Mouse (Mus musculus) G1E (cell line): ENCODE results near the gene Fgd2. TPM values are rescaled to one million over a fixed set of nuclear protein-coding genes. Genes with fewer than 3 reads are reported as not detected.

Experiments used
- ATAC-seq: 2 replicates; pipeline ENCODE4 v1.8.0; 2016; ENCODE audit warnings: mild to moderate bottlenecking; ENCODE audit not compliant: insufficient number of reproducible peaks, poor library complexity, low FRiP score, severe bottlenecking; ENCODE audit errors: extremely low read depth
- DNase-seq: peaks from one replicate; pipeline ENCODE4 v3.0.0; 2012; ENCODE audit warnings: low spot score
- H3K27me3 ChIP-seq: 2 replicates; pipeline ENCODE4 v1.6.1; 2012; ENCODE audit warnings: mild to moderate bottlenecking, low read length, inconsistent platforms; ENCODE audit not compliant: insufficient read depth
- H3K36me3 ChIP-seq: replicated peaks from 2 replicates; pipeline ENCODE3; 2012; ENCODE audit warnings: mild to moderate bottlenecking, inconsistent platforms
- H3K4me1 ChIP-seq: 2 replicates; pipeline ENCODE4 v1.6.1; 2012; ENCODE audit warnings: low read depth, low read length, inconsistent platforms, mixed read lengths; ENCODE audit not compliant: insufficient read depth
- H3K4me3 ChIP-seq: 2 replicates; pipeline ENCODE4 v1.5.1; 2012; ENCODE audit warnings: low read depth, mild to moderate bottlenecking, inconsistent platforms, low read length, moderate library complexity, mixed read lengths
- H3K9me3 ChIP-seq: replicated peaks from 2 replicates; pipeline ENCODE4 v1.6.1; 2012; ENCODE audit warnings: inconsistent platforms
- CTCF ChIP-seq: IDR thresholded peaks from 2 replicates; pipeline ENCODE4 v1.5.1; 2012; ENCODE audit warnings: low read depth, low read length, inconsistent platforms, mixed read lengths
- GATA1 ChIP-seq: IDR thresholded peaks from 2 replicates; pipeline ENCODE4 v1.6.1; 2012; ENCODE audit warnings: borderline replicate concordance, low read length, inconsistent platforms, mixed read lengths
- GATA2 ChIP-seq: IDR thresholded peaks from 2 replicates; pipeline ENCODE4 v1.6.1; 2012; ENCODE audit warnings: low read depth, low read length, inconsistent platforms, borderline replicate concordance
- POLR2AphosphoS5 ChIP-seq: IDR thresholded peaks from 2 replicates; pipeline ENCODE4 v1.6.1; 2012; ENCODE audit warnings: low read depth, low read length, inconsistent platforms; ENCODE audit not compliant: insufficient replicate concordance
- TAL1 ChIP-seq: conservative IDR thresholded peaks from 2 replicates; pipeline ENCODE4 v1.6.1; 2012; ENCODE audit warnings: low read depth, low read length, inconsistent platforms, mixed read lengths
- polyA plus RNA-seq: library from polyadenylated mRNA; stranded (reverse); fragments of >175 nt; gene quantifications from 2 replicates; pipeline ENCODE4 v1.2.3, GENCODE M21; 2012
- total RNA-seq, 2 experiments: library from RNA; stranded (forward) in 1 of 2; stranded (reverse) in 1 of 2; fragments of 200-1000 nt in 1 of 2; fragments of >200 nt in 1 of 2; fragmentation: Nextera tagmentation in 1 of 2; gene quantifications; 2 replicates each; pipeline ENCODE4 v1.2.3; 2014 to 2017

Fgd2 gene
- total and polyA plus RNA-seq, 3 experiments, result 0.22 to 0.60 TPM; not detected in 1

DNA sequence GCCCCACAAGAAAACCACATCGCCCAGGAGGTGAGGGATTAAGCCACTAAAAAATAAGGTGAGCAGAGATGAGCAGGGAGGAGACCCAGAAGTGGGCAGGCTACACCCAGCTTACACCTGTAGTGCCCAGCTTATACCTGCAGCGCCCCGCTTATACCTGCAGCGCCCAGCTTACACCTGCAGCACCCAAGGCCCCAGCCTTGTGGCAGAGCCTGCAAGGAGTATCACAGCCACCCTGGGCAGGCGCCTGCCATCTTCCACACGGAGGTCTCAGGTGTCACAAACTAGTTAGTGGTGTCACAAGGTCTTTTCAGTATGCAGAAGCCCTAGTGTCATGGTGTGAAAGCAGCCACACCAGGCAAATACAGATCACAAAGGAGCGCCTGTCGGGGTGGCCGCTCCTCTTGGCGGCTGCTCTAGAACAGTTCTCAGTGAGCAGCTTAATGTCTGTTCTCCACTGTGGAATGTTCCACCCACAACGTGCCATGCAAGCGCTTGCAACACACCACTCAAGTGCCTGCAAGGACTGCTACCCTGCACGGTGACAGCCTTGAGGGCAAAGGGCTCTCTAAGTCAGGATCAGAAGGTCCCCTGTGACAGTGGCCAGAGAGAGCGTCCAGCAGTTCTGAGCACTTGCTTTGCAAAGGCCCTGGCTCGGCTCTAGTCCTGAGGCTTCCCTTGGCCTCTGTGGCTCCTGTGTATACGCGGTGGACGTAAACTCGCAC lies 24.3 kb upstream of the Fgd2 start:
- DNase-seq (no peak), ATAC-seq (no peak)
- H3K27me3 ChIP-seq, result no peaks in the 10 kb centered on the region
- H3K36me3 ChIP-seq, result peaks cover 97% of the 10 kb centered on the region
- peaks cover 44% of the 10 kb centered on the region for H3K4me1 ChIP-seq
- no peaks in the 10 kb centered on the region for H3K9me3 ChIP-seq
- TF ChIP-seq TAL1, result no peak
- TF ChIP-seq POLR2AphosphoS5, result no peak
- no peak for TF ChIP-seq GATA1
- TF ChIP-seq CTCF, result no peak
- no peak for TF ChIP-seq GATA2
- no peak overlapping the region for H3K4me3 ChIP-seq

DNA sequence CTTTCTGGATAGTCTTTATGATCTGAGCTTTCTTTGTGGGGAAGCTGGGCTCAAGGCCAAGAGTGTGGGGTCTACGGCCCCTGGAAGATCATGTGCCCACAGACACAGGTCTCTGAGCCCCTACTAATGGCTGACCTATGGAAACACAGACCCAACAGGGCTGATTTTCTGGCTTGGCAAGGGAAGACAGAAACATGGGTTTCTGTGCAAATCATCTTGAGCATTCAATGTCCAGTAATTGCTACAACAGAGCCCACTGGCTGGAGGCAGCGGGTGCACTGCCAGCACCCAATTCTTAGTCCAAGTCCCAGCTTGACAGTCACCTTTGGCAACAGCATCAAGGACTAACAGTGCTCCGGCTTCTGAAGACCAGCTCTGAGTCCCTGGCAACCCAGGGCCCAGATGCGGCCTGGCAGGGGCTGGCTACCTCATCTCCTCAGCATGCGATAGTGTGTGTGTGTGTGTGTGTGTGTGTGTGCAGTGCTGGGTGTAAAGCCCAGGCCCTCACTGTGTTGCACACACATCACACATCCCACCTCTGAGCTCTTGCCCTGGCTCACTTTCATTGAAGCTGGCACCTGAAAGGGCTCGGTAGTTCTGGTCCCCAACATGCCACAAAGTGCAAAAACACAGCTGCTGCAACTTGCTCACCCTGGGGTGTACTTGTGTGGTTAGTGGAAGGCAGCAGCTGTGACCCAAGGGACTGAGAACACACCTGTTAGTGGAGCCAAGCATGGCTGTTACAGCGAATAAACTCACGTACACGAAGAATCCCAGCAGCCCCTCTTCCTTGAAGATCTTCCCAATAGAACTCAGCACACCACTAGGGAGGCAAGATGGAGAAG lies 22.5 kb upstream of the Fgd2 start:
- TF ChIP-seq TAL1, result no peak
- no peak for TF ChIP-seq CTCF
- TF ChIP-seq GATA1, result no peak
- TF ChIP-seq GATA2, result no peak
- no peak for TF ChIP-seq POLR2AphosphoS5
- no peak for ATAC-seq
- Histone ChIP-seq H3K36me3 (peaks cover 97% of the 10 kb centered on the region), H3K9me3 (no peaks in the 10 kb centered on the region), H3K27me3 (no peaks in the 10 kb centered on the region), H3K4me3 (no peak overlapping the region), H3K4me1 (peaks cover 49% of the 10 kb centered on the region)
- DNase-seq, result no peak

DNA sequence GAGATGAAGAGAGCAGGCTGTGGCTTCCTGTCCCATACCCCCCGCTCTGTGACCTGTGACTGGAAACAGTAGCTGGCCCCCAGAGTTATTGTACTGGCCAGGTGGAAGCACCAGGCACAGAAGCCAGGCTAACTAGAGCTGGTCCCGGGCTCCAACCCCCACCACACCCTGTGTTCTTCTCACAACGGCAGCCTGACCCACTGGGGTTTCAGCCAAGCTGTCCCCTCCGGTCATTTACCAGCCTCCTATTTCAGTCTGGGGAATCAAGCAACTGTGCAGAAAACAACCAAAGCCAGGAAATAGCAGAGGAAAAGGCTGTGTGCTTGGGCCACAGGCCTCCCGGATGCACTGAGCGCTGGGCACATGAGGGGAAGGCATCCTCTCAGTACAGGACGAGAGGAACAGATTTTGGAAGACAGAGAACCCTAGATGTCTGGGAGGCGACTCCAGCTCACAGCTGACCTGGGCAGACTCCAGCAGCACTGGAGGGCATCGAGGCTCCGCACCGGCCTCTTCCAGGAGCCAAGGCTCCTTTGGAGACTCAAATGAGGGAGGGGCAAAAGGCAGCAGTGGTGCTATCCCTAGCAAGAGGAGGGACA lies 21.4 kb upstream of the Fgd2 start:
- no peak for TF ChIP-seq TAL1
- TF ChIP-seq GATA1, result no peak
- no peak for TF ChIP-seq CTCF
- no peak for TF ChIP-seq POLR2AphosphoS5
- no peak for TF ChIP-seq GATA2
- Histone ChIP-seq H3K4me3 (no peak overlapping the region), H3K4me1 (peaks cover 49% of the 10 kb centered on the region), H3K36me3 (peaks cover 97% of the 10 kb centered on the region), H3K27me3 (peaks cover 2% of the 10 kb centered on the region; the same call in 1 of the 2 replicates), H3K9me3 (no peaks in the 10 kb centered on the region)
- DNase-seq (no peak), ATAC-seq (no peak)

- ATAC-seq, result peak; percentile 18; the same call in 1 of the 2 replicates
- H3K4me3 ChIP-seq, result peak overlapping the region; percentile 54; the same call in 1 of the 2 replicates
- no peaks in the 10 kb centered on the region for H3K9me3 ChIP-seq
- peaks cover 2% of the 10 kb centered on the region; the same call in 1 of the 2 replicates for H3K27me3 ChIP-seq
- peak; percentile 64 for DNase-seq
- H3K4me1 ChIP-seq, result peaks cover 56% of the 10 kb centered on the region
- peak; percentile 21; the same call in 1 of the 2 replicates for TF ChIP-seq TAL1
- no peak for TF ChIP-seq POLR2AphosphoS5
- H3K36me3 ChIP-seq, result peaks cover 99% of the 10 kb centered on the region
Observed at GRCm38 (mm10) chr17:29340406-29341261, 20.1 kb upstream of the Fgd2 start.

GRCm38 (mm10) chr17:29341591-29342003 lies 19.1 kb upstream of the Fgd2 start:
- Histone ChIP-seq H3K4me1 (peaks cover 66% of the 10 kb centered on the region), H3K27me3 (peaks cover 2% of the 10 kb centered on the region; the same call in 1 of the 2 replicates), H3K9me3 (no peaks in the 10 kb centered on the region), H3K36me3 (peaks cover 93% of the 10 kb centered on the region), H3K4me3 (peak overlapping the region; percentile 54; the same call in 1 of the 2 replicates)
- ATAC-seq (no peak; the same call in 1 of the 2 replicates), DNase-seq (peak; percentile 72)
- no peak for TF ChIP-seq GATA2
- no peak for TF ChIP-seq POLR2AphosphoS5
- TF ChIP-seq TAL1, result no peak
- no peak for TF ChIP-seq CTCF
- TF ChIP-seq GATA1, result no peak
